Mouse (Mus musculus) central nervous system, embryonic 14 days (tissue): Measurements from ENCODE around the gene Olfr1440. TPM values are rescaled to one million over a fixed set of nuclear protein-coding genes. Genes with fewer than 3 reads are reported as not detected.

ENCODE experiments used
- polyA plus RNA-seq: library from polyadenylated mRNA; depleted of rRNA; stranded (reverse); fragments of >200 nt; gene quantifications from 2 replicates; pipeline ENCODE4 v1.2.3, GENCODE M21; 2012; rRNA removed

The Olfr1440 gene
- not detected in 2 replicates for polyA plus RNA-seq

DNA sequence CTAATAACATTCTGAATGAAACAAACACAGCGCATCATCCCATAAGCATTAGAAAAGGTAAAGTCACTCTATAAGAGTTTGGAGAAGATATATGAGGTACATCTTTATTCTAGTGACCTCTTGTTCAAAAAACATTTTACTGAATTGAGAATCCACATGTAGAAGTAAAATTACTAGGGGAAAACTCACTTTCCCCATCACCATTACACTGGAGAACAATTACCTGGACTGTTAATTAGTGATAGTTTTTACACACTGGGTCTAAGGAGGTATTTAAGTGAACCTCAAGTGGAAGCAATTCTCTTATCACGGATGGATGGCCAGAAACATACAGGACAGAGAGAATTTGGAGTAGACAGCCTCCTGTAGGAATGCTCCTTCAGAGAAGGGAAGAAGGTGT lies at the start of gene Olfr1440:
Olfr1440 (plus strand) TSS at position 301 of the 400 bp plus-strand sequence.

GRCm38 (mm10) chr19:12417361-12417760 lies 30.3 kb downstream of the Olfr1440 start, which contains the start of gene Olfr1441:
TSS of gene Olfr1441 (plus strand) at chr19:12417433.

DNA sequence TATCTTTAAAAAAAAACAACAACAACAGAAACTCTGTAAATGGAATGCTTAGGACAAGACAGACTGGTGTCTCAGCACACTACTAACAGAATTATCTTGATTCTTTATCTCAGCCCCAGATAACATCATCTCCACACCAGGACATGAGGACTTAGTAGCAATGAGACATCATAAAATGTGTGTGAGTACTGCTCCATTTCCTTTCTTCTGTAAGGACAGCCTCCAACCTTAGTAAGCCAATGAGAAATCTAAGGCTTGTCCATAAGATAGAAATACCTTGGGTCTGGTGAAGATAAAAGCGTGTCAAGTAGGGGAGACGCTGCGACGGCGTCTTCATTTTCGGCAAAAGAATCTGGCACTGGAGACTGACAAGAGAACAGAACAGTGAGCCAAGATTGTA lies 40.5 kb downstream of the Olfr1440 start, which contains the start of gene Pfpl:
Pfpl (plus strand) TSS at position 301 of the 400 bp plus-strand sequence.

Other genes starting within 250 kb of the Olfr1440 start
- gene Olfr1555-ps1, start 217.2 kb upstream of the Olfr1440 start, polyA plus RNA-seq = not detected in 2 replicates
- not detected in 2 replicates for gene Olfr1431, start 186.6 kb upstream of the Olfr1440 start, polyA plus RNA-seq
- not detected in 2 replicates for gene Olfr1432, start 154.7 kb upstream of the Olfr1440 start, polyA plus RNA-seq
- not detected in 2 replicates for gene Olfr262, start 145.6 kb upstream of the Olfr1440 start, polyA plus RNA-seq
- not detected in 2 replicates for gene Olfr235, start 126.2 kb upstream of the Olfr1440 start, polyA plus RNA-seq
- gene Olfr1434, start 107.4 kb upstream of the Olfr1440 start, polyA plus RNA-seq = not detected in 2 replicates
- gene Olfr1436, start 88.1 kb upstream of the Olfr1440 start, polyA plus RNA-seq = not detected in 2 replicates
- not detected in 2 replicates for gene Olfr1437, start 62.2 kb upstream of the Olfr1440 start, polyA plus RNA-seq
- gene Olfr1438-ps1, start 51.4 kb upstream of the Olfr1440 start, polyA plus RNA-seq = not detected in 2 replicates
- gene Olfr1441, start 30.2 kb downstream of the Olfr1440 start, polyA plus RNA-seq = not detected in 2 replicates
- gene Pfpl, start 40.6 kb downstream of the Olfr1440 start, polyA plus RNA-seq = not detected in 2 replicates
- gene Mpeg1, start 73.5 kb downstream of the Olfr1440 start, polyA plus RNA-seq = 2.7 and 3.2 TPM in 2 replicates
- 27.7 and 29.5 TPM in 2 replicates for gene Dtx4, start 114.2 kb downstream of the Olfr1440 start, polyA plus RNA-seq
- 8.9 and 10.1 TPM in 2 replicates for gene Fam111a, start 158.5 kb downstream of the Olfr1440 start, polyA plus RNA-seq
- gene Gm4952, start 212.7 kb downstream of the Olfr1440 start, polyA plus RNA-seq = 0.05 and 0.10 TPM in 2 replicates
- gene Glyat, start 246.0 kb downstream of the Olfr1440 start, polyA plus RNA-seq = 0.10 TPM in 1 of 2 replicates, not detected in the other